Mouse (Mus musculus): ENCODE measurements around the gene Wwc1.

Gene Wwc1

GRCm38 (mm10) chr11:35980411-35980917 lies at the start of gene Wwc1:
Gene Wwc1, minus strand, starts transcription at chr11:35980527.
- DNase-seq: peak; percentile 47

- no peak for DNase-seq
These were observed 39.7 kb upstream of the Wwc1 start for GRCm38 (mm10) chr11:36020009-36020408.

DNA sequence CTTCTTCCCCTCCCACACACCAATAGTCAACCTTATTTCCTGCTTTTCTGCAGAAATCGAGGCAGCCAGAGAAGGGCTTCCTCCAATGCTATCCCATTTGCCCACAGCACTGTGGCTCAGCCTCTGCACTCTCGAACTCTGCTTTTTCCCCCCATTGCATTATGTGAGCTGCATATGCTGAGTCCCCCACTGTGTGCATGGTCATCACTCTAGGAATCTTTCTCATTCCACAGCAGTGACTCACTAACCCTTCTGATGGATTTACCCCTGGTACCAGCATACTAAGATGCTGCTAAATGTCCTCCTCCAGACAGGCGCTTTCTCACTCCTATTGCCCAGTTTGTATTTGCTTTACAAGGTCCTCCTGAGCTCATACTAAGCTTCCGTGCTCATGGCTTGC lies 32.9 kb upstream of the Wwc1 start:
- DNase-seq: no peak

- DNase-seq: no peak
These were observed 29.2 kb upstream of the Wwc1 start for GRCm38 (mm10) chr11:36009281-36010208.

GRCm38 (mm10) chr11:36002900-36003299 lies 22.6 kb upstream of the Wwc1 start:
- no peak for DNase-seq

- peak; percentile 87 for DNase-seq
These were observed 21.1 kb upstream of the Wwc1 start for GRCm38 (mm10) chr11:36001282-36001970.

GRCm38 (mm10) chr11:36000585-36001281 lies 20.4 kb upstream of the Wwc1 start:
- no peak for DNase-seq

GRCm38 (mm10) chr11:36000038-36000437 lies 19.7 kb upstream of the Wwc1 start:
- DNase-seq: no peak

- DNase-seq: no peak
These were observed 17.7 kb upstream of the Wwc1 start for GRCm38 (mm10) chr11:35998048-35998447.

DNA sequence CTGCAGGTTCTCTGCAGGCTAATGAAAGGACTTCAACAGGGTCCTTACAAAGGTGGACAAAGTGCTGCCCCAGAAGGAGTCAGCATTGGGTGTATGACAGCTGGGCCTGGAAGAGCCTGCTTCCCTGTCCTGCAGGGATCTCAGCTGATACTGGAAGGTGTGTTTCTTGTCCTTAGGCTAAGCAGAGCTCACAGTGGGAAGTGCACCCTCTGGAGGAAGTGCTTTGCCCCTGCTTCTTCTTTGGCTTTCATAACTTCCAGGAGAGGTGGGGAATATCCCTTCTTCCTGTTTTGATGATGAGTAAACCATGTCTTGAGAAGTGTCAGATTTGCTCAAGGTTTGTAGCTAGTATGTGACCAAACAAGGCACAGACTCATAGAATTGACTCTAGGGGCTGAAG lies 15.0 kb upstream of the Wwc1 start:
- DNase-seq: no peak

- peak; percentile 61 for DNase-seq
These were observed 11.5 kb upstream of the Wwc1 start for GRCm38 (mm10) chr11:35991846-35992245.

DNA sequence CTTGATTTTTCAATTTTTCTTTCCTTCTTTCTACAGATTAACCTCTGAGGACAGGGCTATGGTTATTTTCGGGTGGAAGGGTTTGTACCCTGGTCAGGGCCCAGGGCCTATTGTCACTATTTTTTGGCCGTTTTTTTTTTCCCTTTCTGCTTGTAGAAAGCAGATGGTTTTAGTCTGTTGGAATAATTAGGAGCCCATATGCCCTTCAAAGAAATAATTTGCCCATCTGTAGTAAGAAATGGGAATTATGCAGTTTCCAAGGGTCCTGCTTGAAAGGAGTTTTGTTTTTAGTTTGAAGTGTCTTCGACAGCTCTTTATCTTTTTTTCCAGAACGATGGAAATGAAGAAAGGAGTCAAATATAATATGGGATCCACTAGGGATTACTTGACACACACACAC lies 9.6 kb upstream of the Wwc1 start:
- DNase-seq: no peak

- DNase-seq: peak; percentile 90
These were observed 5.6 kb upstream of the Wwc1 start for GRCm38 (mm10) chr11:35985841-35986393.

DNA sequence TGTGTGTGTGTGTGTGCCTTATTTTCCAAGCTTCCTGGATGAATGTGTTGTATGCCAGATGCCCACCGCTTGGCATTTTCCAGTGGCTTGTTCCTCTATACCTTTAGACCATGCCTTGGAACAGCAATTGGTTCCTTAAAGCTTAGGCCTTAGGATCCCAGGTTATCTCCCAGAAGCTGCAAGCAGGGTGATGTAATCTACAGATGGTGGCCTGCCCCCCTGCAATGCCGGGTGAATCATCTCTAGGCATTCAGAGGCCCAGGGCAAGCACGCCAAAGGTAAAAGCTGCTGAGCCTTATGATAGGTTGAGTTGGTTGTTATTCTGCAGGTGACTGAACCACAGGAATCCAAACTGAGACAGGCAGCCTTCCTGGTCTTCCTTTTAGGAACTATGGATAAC lies 2.4 kb upstream of the Wwc1 start:
- no peak for DNase-seq

DNA sequence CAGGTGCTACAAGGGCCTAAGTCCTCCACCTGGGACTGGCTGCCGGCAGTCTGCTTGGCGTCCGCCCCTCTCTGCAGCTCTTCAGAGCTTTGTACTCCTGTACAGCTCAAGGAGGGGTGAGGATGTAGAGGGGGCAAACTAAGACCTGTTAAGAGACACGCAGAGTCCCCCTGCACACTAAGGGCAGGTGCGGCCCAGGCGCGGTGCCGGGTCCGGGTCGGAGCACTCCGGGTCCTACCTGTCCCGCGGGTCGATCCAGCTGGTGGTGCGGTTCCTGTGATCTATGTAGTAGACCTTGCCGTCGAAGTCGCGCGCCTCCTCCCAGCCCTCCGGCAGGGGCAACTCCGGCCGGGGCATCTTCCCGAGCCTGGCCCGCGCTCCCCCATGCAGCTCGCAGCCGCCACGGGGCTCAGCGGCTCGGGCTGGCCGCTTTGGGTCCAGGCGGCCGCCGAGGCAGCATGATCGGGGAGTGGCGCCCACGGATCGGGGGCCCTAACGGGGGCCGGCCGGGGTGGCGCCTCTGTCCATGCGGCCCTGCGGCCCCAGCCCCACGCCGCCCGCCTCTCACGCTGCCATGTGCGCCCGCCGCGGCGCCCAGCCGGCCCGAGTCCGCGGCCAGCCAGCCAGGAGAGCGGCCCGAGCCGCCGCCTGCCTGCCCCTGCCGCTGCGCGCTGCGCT lies 455 bp downstream of the Wwc1 start:
- DNase-seq: no peak

DNA sequence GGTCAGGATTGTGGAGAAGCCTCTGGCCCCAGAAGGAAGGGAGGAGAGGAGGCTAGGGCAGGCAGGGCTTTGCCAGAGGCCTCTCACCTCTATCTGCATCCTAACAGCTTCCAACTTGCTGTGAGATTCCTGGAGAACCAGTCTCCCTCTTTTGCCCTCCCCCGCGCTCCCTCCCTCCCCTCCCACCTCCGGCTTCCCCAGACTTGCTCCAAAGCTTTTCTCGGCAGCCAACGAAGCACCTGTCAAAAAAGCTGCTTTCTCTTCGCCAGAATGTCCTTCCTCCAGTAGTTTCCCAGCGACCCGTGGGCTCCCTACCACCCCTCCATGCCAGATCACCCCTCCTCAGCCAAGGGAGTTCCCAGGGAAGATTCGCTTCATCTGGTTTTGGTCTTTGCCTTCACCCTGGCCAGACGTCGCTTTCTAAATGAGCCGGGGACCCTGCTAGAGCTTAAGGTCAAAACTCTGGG lies 1.0 kb downstream of the Wwc1 start:
- DNase-seq: no peak

DNA sequence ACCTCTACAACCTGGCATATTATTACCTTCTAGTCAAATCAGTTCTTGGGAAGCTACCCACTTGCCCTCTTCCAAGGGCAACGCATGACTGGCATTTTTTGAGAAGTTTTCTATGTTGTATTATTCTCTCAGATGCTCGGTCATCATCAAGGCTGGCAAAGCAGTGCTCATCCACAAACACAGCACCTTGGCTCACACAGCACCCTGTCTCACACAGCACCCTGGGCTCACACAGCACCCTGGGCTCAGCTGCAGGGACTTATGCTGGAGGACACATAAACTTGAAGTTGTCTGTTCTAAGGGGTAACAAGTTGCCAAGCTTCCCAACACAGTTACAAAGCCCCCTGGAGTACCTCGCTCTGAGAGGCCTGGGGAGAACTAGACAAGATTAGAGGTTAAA lies 2.5 kb downstream of the Wwc1 start:
- no peak for DNase-seq

DNA sequence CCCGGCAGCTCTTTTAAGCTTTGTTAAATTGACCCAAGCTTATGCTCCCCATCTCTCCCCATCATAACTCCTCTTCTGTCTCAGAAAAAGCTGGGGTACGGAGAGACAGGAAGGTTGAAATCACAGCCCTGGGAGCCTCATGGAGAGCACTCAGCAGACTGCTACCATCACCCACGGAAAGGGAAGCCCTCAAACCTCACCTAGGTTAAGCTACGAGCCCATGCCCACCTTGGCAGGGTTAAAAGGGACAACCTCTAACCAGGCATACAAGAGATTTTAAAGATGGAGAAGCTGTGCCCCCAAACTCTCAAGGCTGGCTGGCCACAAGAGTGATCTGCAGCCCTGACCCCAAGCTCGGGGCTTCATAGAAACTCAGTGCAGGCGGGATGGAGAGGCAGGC lies 3.2 kb downstream of the Wwc1 start:
- DNase-seq: no peak

GRCm38 (mm10) chr11:35976482-35976881 lies 3.8 kb downstream of the Wwc1 start:
- DNase-seq: peak; percentile 63

GRCm38 (mm10) chr11:35974632-35975450 lies 5.5 kb downstream of the Wwc1 start:
- DNase-seq: no peak

DNA sequence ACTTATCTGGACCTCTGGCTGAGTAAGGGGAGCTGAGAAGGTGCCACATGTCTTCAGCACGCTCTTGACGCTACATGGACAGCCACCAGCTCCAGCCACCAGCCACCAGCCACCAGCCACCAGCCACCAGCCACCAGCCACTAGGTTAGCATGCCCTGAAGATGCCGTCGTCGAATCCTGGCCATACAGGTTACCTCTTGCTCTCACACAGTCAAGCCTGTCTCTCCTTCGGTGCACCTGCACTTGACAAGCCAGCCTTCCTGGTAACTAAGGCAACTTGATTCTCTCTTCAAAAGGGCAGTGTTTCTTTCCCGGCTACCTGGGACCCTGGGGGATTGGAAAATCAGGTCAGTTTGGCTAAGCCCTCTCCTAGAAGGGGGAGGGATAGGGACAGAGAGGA lies 7.2 kb downstream of the Wwc1 start:
- no peak for DNase-seq

Data from layer of hippocampus, adult 9-11 months (tissue).